Mouse (Mus musculus) telencephalon, adult 2 months (tissue): ENCODE data around the gene Zfp109.
"Not testable (repeated sequence)": the region's sequence is repeated elsewhere in the genome, so short reads cannot be mapped to it uniquely, and the experiment has no call there.

Experiments
- DNase-seq: peaks from one replicate; pipeline ENCODE4 v3.0.0-alpha.2; 2011; ENCODE audit warnings: low read depth, low spot score

Zfp109 gene

GRCm38 (mm10) chr7:24237040-24237791 lies at the start of gene Zfp109:
TSS of gene Zfp109 (minus strand) at chr7:24237560.
- peak; percentile 70 for DNase-seq

DNA sequence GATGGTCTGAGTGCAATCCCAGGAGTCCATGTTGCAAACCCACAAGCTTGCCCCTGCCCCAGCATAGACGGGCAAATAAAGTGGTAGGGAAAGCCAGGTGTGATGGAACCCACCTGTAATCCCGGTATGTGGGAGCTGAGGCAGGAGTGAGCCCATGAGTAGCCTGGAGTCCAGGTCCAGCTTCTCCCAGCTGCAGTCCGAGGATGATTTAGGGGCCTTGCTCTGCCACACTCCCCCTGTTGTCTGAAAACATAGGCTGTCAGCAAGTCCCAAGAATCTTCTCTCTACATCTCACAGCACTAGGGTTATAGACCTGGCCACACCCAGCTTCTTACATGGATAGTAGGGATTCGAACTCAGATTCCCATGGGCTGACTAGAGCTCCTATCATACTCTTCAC lies 49.6 kb upstream of the Zfp109 start:
- DNase-seq = no peak

DNA sequence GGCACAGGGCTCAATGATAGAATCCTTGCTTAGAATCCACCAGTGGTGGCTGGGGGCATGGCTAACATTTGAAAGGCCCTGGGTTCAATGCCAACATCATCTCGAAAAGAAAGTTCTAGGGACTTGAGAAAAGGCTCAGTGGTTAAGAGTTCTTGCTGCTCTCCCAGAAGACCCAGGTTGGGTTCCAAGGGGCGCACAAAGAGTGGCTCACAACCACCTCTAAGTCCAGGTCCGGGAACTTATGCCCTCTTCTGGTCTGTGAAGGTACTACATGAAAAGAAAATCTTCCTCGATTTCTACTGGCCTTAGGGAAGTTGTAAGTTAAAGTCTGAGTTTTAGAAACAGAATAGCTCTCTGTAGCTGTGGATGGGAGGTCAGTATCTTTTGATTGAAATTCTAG lies 48.7 kb upstream of the Zfp109 start:
- DNase-seq = no peak

DNA sequence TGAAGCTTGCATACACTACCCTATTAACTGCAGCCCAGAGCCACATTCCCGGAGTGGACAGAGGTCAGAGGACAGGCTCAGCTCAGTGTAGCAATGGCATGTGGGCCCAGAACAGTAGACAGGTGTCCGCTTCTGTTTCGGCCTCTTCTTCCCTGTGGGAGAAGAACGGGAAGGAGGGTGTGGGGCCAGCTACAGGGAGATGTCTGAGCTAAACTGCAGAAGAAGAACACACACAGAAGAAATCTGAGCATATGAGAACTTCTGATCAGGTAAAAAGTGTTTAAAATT lies 43.4 kb upstream of the Zfp109 start:
- no peak for DNase-seq

- no peak for DNase-seq
Measured at GRCm38 (mm10) chr7:24280031-24280857, 42.9 kb upstream of the Zfp109 start.

DNA sequence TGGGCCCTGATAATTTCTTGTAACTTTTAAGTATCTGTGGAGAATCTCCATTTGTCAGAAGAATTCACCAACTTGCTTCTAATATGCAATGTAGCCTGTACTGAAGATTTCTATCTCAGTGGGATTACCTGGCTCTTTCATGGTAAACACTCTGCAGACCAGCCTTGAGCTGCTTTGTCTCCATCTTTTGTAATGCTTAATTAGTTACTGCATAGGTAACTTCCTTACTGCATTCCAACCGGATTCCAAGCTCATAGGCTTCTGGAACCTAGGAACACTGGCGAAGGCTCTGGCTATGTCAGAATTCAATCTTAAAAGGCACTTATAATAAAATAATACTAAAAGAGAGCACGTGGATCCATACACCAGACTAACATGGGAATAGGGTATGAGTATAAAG lies 41.4 kb upstream of the Zfp109 start:
- not testable (repeated sequence) for DNase-seq

- DNase-seq = no peak
Measured at GRCm38 (mm10) chr7:24274456-24274855, 37.1 kb upstream of the Zfp109 start.

GRCm38 (mm10) chr7:24271191-24271590 lies 33.8 kb upstream of the Zfp109 start:
- DNase-seq = no peak

DNA sequence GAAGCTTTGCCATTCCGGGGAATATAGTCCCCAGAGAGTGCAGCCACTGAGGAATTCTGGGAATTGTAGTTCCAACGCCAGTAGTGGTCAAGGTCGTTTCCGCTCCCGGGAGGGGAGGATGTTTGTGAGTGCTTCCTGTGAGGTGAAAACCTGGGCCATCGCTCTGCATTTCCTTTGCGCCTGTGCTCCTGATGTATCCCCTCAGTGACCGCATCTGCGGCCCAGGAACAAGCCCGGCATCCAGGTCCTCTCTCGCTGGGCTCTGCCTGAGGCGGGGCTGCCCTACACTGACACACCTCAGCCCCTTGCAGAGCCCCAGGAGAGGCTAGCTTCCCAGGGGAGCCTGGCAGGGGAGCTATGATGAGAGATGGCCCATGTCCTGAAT lies 32.9 kb upstream of the Zfp109 start, which contains the start of gene Zfp93:
TSS of gene Zfp93 (plus strand) at position 133 of the 385 bp plus-strand sequence.
- DNase-seq = peak; percentile 92

GRCm38 (mm10) chr7:24269667-24270287 lies 32.4 kb upstream of the Zfp109 start:
- no peak for DNase-seq

DNA sequence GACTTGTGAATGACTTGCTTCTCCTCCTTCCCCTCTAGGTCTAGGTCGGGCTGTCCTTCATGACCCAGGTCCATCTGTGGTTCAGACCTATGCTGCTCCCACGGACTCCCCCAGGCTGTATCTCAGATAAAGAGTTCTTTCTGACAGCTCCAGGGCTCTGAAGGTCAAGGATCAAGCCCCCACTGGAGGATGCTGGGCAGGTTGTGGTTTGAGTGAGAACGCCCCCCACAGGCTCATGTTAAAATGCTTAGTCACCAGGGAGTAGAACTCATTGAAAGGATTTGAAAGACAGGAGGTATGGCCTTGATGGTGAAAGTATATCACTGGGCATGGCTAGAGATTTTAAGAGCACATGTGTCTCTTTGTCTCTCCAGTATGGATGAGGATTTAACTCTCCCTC lies 31.9 kb upstream of the Zfp109 start:
- no peak for DNase-seq

DNA sequence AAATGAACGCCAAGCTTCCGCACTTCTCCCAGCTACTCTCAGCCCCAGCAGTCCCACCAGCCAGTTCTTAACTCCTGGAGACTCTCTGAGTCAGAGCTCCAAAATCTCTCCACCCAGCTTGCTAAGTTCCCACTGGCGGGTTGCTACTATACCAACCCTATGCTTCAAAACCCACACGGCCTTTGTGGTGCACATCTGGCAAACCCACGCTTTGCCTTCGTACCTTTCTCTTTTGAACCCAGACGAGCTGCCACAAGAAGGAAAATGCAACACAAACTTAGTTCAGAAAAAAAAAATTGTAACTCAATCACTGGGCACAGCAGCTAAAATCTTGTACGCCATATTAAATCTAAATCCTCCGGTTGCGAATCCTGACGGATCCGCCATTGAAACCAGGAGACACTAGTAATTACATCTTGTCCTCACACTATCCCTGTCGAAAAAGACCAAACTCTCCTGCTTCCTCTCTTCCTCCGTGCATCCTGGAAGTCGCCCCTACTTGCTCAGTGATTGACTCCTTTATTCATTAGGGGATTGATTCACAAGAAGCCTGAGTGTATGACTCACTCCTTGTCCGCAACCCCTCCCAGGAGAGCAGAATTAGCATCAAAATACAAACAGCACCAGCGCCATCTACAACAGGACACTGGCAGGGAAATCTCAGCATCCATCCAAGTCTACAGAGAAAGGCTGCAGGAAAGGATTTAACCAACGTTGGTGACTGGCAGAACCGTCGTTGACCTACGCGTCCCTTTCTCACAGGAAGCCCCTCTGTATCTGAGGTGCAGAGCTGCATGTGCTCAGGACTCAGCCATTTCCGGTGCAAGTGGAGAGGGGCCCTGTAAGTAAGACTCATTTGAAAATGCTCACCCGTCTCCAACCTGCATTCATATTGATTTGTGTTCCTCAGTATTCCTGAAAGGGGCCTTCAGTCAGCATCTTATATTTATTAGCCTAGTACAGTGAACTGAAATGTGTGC lies 31.1 kb upstream of the Zfp109 start:
- DNase-seq = peak; percentile 4

GRCm38 (mm10) chr7:24260000-24260312 lies 22.6 kb upstream of the Zfp109 start:
- no peak for DNase-seq

- DNase-seq = no peak
Measured at GRCm38 (mm10) chr7:24259306-24259999, 22.1 kb upstream of the Zfp109 start.

DNA sequence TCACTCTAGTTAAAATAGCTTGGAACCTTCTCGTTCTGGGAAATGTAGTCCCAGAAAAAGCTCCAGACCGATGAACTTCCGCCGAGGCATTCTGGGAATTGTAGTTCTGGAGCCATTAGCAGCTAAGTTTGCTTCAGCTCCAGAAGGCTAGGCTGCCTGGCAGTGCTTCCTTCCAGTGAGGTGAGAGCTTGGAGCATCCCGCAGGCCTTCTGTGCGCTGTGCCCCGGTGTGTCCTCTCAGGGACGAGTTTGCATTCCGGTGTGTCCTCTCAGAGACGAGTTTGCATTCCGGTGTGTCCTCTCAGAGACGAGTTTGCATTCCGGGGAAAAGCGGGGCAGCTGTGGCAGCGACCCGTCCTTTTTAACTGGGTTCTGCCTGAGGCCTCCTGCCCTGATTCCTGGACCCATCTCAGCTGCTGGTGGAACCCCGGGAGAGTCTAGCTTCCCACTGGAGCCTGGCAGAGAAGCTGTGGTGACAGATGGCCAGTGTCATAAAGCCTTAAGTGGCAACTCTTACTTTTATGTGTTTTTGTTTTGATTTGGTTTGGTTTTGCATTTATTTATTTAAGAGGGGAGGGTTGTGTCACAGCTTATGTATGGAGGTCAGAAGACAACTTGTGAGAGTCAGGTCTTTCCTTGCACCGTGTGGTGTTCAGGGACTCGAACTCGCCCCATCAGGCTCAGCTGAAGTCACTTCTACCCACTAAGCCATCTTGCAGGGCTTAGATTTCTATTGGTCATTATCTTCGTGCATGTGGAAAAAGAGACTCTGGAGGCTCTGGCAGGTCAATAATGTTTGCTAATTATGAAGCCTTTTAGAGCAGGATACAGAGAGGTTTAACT lies 17.5 kb upstream of the Zfp109 start, which contains the start of gene Zfp108:
TSS of gene Zfp108 (plus strand) at position 162 of the 842 bp plus-strand sequence.
- peak; percentile 97 for DNase-seq

GRCm38 (mm10) chr7:24253779-24254615 lies 16.6 kb upstream of the Zfp109 start:
- no peak for DNase-seq

GRCm38 (mm10) chr7:24211343-24211742 lies 26.0 kb downstream of the Zfp109 start, which contains the start of gene Zfp111:
TSS of gene Zfp111 (minus strand) at chr7:24211443.
- DNase-seq = no peak

DNA sequence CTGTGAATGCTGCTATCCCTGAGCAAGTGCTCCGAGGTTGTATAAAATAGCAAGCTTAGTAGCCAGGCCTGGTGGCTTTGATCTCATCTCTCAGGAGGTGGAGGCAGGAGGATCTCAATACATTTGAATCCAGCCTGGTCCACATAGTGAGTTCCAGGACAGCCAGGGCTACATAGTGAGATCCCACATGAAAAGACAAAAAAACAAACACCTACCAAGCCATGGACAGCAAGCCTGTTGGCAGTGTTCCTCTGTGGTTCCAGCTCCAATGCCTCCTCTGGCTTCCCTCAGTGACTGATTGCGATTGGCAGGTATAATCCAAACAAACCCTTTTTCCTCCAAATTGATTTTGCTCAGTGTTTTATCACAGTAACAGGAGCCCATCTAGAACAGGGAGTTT lies 27.1 kb downstream of the Zfp109 start:
- no peak for DNase-seq
